Mouse (Mus musculus) thymus, postnatal 0 days (tissue): ENCODE measurements around the gene Robo1. TPM values are rescaled to one million over a fixed set of nuclear protein-coding genes. Genes with fewer than 3 reads are reported as not detected.
"Not testable (repeated sequence)": the region's sequence is repeated elsewhere in the genome, so short reads cannot be mapped to it uniquely, and the experiment has no call there.

Experiments used
- DNase-seq: peaks from one replicate; pipeline ENCODE4 v3.0.0-alpha.2; 2015; ENCODE audit warnings: low spot score
- polyA plus RNA-seq: library from polyadenylated mRNA; unstranded; fragments of >200 nt; fragmentation: Nextera tagmentation; extraction: Ambion mirVana; gene quantifications from 2 replicates; pipeline ENCODE4 v1.2.1, GENCODE M21; 2015

The Robo1 gene
- polyA plus RNA-seq, 1 experiment from 2014 or later = 4.2 TPM

DNA sequence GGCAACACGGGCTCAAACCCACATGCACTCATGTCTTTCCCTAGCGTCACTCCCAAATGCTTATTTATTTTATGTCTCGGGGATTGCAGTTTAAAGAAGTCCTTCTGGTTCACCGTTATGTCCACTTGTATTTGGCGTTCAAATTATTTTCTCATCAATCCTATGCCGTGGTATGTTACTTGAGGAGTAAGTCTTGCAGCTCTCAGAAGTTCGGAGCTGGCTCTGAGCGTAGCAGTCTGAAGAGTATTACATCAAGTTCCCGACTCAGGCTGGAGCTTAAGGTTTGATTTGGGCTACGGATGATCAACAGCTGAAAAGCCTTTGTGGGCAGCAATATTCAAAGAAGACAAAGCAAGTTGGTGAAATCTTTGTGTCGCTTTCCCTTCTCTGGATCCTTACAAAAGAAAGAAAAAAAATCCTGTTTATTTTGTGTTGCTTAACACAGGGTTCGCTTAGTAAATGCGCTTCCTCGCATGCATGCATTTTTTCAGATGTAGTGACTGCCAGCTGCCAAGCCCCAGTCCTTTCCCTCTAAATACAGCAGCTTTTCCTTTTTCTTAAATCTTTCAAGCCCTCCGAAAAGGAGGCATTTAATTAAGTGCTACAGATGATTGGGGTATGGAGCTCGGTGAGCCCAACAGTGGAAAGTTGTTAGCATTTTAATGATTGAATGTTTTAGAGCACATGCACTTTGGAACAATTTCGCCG lies 136.5 kb downstream of the Robo1 start:
- no peak for DNase-seq

DNA sequence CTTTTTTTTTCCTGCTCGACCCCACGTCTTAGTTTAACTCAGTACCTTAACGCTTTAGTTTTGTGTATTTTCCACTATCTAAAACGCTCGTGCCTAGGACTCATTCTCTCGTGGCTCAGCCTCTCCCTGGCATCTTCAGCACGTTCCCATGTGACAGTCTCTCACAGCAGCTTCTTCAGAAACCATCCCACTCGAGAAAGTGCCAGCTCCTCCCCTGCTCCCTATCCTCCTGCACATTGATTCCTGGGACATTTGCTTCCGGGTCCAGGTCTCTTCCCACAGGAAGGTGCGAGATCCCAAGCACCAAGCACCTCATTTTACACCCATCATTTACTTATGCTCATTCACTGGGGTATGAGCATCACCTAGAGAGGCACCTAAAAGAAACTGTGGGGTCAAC lies 150.0 kb downstream of the Robo1 start:
- no peak for DNase-seq

DNA sequence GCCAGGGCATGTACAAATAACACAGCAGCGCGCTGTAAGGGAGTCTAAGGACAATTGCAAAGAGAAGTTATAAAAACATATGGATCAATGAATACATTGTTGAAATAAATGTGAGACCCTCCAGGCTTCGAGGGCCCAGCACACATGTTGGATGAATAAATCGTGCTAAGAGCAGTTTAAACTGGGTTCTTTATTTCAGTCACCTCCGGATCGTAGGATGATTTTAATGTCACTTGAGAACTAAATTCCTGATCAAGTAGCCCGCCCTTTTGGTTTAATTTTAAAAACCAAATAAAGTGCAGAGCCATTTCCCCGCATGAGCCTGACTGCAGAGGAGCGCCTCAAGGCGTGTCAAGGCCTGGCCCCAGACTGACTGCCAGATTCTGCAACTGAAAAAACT lies 150.5 kb downstream of the Robo1 start:
- DNase-seq = no peak

DNA sequence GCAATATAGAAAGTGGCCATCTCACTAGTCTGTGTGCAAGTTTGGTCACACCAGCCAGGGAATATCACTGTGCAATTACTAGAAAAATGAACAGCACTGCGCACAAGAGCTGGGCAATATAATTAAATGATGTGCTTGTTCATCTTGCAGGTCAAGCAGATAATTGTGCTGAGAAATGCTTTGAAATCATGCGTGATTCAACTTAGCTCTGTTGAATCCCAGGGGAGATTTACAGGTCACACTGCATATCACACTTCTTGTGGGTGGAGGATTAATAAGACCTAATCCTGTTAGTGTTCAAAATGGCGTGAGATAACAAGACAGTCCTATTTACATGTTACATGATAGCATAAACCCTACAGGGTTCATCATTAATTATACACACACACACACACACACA lies 157.6 kb downstream of the Robo1 start:
- no peak for DNase-seq

DNA sequence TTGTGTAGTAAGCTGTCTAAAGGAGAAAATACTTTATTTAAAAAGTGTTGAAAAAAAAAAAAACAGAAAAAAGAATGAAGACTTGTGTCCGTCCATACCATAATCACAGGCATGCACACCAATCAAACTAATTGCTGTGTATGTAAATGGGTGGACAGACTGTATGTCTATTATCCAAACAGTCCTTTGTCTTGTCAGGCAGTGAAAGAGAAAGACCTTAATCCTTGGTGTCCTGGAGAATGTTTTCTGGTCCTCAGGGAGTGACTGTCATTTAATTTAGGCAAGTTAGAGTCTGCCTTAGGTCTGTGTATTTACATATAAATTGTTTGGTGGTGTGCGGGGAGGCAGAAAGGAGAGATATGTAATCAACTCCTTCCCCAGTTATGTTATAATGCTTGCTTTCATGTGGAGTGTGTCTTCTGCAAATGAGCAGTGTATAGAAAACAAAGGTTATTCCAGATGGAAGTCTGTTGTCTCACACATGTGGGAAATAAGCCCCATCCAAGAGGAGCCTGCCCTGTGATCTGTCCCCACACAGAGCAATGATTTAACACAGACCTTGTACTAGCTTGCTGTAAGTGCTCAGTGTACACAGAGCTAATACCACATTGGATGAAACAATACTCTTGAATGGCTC lies 162.0 kb downstream of the Robo1 start:
- DNase-seq = no peak

DNA sequence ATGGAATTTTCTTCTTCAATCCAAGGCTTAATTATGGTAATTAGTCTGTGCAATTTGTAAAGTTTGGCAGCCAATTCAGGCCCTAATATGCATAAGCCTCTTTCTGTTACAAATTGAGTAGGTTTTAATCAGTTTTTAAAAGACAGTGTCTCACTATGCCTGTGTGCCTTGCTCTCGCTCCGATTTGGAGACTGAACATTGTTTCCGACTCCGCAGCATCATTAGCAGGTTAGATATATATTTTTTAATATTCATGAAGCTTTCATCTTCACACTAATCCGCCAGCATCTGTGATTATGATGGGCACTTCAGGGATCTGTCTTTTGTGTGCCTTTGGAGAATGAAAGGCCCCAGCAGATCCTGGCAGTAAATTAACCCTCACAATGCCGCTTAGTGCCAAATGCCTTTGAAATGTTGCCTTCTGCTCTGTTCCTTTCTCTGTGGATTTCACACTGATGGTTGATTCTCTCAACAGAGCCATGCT lies 202.7 kb downstream of the Robo1 start:
- no peak for DNase-seq

DNA sequence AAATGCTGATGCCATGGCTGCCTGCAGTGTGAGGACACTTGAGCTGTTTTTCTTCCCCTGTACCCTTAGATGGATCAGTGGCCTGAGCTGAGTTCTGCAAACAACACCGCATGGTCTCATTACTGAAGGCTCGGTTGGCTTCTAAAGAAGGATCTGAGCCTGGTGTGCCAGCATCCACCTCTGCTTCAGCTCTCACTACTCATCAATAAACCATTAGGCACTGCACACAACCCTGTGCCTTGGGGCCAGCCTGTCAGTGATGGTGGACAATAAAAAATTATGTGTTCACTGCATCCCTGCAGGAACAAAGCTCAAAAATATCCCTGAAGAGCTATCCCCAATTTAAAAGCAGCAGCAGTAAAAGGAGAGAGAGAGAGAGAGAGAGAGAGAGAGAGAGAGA lies 223.2 kb downstream of the Robo1 start:
- DNase-seq = no peak

DNA sequence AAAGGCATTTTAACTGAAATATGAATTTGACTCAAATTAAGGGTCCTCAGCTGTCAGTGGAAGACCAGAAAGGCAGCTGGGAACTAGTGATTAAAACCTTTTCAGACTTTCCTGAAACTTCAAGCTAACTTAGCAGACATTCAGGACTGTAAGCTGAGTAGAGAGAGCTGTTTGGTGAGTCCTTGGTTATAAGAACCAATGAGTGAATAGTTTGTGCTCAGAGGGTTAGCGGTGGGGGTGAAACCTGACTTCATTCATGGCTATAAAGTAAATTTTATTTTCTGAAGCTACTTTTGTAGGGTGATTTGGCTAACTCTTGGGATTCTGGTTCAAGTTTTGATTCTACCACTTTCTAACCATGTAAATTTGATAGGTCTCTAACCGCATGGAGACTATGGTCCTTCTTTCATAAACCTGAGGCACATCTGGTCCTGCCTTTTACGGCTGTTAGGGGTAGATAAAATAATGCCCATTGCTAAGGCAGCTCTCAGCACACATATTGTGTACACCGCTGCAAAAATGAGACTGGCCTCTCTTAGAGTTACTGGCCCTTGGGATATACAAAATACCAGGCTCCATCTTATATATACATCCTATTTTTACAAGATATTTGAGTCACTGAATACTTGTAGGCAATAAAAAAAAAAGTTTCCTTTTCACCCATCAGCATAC lies 225.9 kb downstream of the Robo1 start:
- DNase-seq = no peak

DNA sequence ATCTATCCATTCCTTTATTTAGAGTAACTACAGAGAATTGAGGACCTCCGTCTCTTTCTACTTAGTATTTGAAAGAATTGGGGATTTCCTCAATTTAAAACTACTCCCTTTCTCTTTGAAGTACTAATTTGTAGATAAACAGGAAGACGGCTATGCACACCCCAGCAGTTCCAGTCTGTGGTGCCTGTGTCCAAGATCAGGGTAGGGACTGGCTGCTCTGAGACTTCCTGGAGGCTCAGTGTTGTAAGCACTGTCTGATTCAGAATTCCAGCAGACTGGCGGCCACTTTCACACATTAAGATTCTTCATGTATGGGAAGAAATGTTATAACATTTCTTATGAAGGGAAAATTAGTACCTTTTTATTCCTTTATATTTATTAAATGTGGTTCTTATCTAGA lies 230.1 kb downstream of the Robo1 start:
- DNase-seq = no peak

DNA sequence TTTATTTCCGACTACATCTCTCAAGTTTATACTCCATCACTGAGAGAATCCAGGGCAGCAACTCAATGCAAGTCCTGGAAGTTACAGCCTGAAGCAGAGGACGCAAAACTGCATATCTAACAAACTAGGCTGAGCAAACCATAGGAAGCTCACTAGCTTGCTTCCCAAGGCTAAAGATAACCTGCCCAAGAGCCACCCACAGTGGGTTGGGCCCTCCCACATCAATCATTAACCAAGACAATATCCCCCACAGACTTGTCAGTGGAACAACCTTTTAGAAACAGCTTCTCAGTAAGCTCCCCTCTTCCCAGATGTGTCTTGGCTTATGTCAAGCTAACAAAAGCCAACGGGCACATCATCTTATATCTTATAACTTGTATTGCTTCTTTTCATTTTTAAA lies 235.8 kb downstream of the Robo1 start:
- no peak for DNase-seq

DNA sequence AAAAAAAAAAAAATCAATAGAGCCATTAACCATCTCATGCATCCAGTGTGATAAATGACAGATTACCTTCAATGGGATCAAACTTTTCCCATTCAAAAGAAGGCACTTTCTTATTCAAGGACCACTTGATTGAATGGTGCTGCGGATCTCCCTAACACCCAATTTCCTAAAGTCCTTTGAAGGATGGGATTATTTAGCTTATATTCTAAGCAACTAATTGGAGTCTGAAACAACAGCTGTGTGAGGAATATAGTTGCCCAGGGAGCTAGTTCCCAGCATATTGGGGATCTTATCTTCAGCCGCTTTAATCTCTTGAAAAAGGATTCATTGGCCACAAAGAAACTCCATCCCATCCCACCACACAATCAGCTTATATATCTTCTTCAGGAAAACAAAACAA lies 236.8 kb downstream of the Robo1 start:
- no peak for DNase-seq

DNA sequence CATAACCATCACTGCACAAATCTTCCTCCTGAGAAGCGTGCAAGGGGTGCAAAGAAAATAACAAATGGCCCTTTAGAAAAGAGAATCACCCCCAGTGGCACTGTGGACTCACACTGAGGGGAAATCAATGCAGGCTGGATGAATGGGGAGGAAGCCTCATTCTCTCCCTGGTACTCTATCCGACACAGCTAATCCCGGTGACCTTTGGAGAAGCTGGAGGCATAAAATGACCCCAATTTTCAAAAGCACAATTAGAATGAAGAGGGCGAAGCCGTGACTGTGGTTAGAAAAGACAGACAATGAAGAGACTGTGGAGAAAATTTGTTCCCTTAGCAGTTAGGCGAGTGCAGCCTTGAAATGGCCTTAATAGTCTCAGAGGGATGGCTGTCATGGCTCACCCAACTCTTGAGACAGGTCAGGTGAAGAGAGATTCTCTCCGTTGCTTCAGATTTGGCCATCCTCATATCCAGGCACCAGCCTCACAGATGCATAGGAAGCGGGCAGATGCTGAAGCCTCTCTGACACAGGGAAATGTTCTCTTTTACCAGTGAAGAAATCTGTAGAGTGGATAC lies 243.7 kb downstream of the Robo1 start:
- DNase-seq = no peak

DNA sequence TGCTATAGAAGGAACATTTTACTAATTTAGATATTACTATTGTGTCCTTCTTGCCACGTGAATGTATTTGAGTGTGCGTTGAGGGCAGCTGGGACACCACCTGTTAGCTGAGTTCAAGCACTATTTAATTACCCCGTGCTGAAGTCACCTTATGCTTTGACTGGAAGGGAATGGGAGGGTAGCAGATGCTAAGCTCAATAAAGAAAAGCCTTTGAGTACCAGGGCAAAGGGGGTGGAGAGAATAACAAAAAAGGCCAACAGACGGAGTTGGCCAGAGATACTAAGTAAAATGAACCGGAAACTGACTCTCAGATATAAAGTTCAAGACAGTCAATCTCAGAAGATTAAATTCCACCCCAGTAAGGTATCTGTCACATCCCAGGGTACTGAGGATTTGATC lies 245.6 kb downstream of the Robo1 start:
- DNase-seq = no peak

DNA sequence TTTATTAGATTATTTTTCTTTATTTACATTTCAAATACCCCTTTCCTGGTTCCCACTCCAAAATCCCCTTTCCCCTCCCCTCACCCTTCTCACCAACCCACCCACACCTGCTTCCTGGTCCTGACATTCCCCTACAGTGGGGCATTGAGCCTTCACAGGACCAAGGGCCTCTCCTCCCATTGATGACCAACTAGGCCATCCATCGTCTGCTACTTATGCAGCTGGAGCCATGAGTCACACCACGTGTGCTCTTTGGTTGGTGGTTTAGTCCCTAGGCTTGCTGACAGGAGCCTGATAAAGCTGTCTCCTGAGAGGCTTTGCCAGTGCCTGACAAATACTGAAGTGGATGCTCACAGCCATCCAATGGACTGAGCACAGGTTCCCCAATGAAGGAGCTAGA lies 254.0 kb downstream of the Robo1 start:
- not testable (repeated sequence) for DNase-seq

DNA sequence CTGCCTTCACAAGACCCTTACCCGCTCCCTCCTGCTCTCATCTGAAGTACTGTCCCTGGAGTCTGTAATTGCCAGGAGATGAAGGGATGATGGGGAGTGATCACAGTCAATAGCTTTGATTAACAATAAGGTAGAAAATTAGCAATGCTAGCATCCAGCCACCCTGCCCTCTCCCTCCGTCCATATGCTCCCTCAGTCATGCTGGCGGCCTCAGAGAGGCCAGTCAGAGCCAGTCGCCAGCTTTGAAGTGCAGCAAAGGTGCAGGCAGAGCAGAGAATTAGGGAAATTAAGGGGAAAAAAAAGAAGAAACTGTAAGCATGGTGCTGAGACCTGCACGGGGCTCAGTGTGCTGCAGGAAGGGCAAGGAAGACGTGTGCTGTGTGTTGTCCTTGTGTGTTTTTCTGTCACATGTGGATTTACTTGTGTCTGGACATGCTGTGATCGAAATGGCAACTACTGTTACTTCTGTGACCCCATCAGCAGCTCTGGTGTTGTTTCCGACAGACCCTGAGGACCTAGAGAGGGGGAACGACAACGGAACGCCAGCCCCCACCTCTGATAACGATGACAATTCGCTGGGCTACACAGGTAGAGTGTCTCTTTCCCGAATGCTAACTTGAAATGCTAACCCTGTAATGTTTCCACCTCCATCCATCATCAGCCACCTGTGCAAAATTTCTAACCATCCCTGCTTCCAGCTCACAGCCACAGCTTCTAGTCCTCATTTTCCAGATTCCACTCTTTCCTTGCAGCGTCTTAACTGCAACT lies 255.3 kb downstream of the Robo1 start:
- DNase-seq = no peak

DNA sequence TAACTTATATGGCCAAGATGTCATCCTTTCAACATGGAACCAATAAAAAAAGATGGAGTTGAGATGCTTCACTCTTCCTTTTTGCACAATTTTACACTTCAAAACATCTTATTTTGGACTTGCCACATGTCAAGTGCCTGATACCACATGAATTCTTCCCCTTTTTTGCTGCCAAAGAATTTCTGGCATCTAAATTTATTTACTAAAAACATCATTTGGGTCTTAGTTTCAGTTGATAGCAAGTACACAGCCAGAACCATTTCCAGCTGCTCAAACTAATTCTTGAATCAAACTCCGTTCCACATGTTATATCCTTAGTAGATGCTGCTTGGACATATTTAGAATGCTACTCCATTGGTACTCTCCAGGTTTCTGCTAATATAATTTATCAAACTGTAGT lies 267.1 kb downstream of the Robo1 start:
- DNase-seq = no peak

DNA sequence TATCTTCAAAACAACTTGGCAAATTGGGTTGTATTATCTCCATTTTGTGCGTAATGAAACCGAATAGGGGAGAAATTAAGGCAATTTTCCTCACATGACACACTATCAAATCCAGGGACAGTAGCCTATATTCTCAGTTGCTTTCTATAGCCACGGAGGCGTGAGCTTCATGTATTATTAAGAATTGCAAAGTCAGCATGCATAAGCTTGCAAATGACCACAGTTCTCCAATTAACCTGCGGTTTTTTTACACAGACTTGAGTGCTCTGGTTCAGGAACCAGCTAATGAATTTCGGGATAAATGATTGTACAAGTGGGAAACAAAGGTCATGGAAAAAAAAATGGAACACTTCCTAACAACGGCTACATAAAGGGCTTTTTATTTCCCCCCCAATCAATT lies 268.9 kb downstream of the Robo1 start:
- no peak for DNase-seq

DNA sequence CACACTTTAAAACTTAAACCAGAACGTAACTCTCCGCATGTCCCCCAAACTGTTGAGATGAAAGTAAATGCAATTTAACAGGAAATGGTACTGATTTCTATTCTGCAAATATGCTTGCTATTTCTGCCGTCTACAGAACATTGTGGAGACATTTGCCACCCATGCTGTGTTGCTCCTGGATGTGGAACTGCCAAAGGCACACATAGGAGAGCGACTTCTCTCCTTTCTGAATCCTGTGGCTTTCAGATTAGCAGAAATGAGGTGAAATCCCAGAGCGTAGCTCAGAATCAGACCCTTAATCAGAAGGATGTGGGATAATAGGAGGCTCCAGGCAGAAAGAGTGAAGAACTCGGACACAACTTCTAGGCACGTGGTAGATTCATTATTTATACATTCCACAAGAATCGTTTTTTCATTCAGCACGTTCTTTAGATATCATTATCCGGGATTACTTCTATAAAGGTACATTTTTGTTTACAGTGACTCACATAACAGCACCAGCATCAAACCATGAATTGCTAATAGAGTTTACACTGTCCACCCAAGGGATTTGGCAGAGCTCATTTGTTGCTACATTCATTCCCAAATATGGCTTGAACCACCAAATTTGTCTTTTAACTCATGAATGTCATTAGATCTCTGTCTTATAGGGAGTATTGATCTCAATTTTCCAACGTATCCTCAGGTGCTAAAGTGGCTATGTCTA lies 276.5 kb downstream of the Robo1 start:
- no peak for DNase-seq

DNA sequence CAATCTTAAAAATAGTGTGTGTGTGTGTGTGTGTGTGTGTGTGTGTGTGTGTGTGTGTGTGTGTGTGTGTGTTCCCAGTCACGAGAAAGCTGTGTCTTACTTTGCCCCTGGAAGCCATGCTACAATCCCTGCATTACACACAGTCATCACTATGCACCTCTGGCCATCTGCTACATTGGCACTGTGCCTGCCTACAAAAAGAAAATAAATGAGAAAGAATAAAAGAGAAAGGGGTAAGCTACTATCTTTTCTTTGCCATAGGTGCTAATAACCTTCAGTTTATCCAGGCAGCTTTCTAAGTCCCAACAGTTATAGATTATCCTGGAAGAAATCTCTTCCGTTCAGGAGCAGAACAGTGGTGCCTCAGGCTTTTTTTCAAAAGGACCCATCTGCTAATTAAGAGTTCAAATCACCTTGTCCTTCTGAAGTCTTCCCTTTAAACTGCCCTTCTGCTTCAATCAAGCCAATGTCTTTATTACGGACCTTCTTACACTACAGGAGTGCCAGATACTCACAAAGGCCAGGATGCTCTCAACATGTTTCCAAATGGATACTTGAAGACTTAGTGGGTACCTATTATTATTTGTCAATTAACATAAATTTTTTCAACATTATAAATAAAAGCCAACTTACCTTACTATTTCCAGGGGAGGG lies 277.2 kb downstream of the Robo1 start:
- no peak for DNase-seq

DNA sequence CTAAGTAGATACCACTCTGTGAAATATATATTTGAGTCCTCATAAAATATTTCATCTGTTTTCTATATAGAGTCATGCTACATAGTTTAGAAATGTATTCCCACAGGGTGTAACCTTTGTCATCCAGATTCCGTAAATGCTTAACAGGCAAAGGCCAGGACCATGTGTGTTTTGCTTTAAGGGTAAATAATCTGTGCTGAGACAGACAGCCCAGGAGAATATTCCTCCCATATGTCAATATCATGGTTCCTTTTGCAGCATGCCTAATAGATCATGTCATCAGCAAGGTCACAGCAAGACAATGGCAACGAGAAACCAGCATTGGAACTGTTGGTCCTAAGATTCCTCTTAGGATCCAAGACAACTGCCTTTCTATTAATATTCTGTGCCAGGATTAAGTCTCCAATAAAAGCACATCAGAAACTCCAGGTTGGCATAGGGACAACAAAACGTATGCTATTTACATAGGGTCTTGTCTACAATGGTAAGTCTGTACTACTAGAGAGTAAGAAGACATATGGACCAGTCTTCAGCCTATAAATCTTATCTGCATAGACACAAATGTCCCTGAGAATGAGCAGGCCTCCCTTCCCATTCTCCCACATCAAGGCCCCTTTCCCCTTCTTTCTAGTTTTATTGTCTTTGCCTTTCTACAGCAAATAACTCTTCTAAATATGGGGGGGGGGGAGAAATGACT lies 279.4 kb downstream of the Robo1 start:
- DNase-seq = no peak
